Mouse (Mus musculus) testis, adult 2 months (tissue): ENCODE measurements around the gene Ispd. TPM values are rescaled to one million over a fixed set of nuclear protein-coding genes. Genes with fewer than 3 reads are reported as not detected.

Experiments
- H3K27ac ChIP-seq: fragments of 200-500 bp; 2 replicates; pipeline ENCODE4 v1.5.1; 2012; ENCODE audit warnings: low read depth, low read length; ENCODE audit not compliant: control insufficient read depth, insufficient read depth
- H3K27me3 ChIP-seq: fragments of 200-500 bp; 2 replicates; pipeline ENCODE4 v1.6.1; 2012; ENCODE audit warnings: mild to moderate bottlenecking, low read length, moderate library complexity; ENCODE audit not compliant: control insufficient read depth, insufficient read depth
- H3K36me3 ChIP-seq: fragments of 200-500 bp; 2 replicates; pipeline ENCODE4 v1.6.1; 2012; ENCODE audit warnings: mild to moderate bottlenecking, low read length; ENCODE audit not compliant: control insufficient read depth, insufficient read depth
- H3K4me1 ChIP-seq: fragments of 200-500 bp; 2 replicates; pipeline ENCODE4 v1.6.1; 2012; ENCODE audit warnings: low read length; ENCODE audit not compliant: control insufficient read depth, insufficient read depth
- H3K4me3 ChIP-seq: fragments of 200-500 bp; 2 replicates; pipeline ENCODE4 v1.5.1; 2012; ENCODE audit warnings: low read depth, mild to moderate bottlenecking, low read length, moderate library complexity, mixed read lengths; ENCODE audit not compliant: control insufficient read depth
- CTCF ChIP-seq: fragments of 200-500 bp; IDR thresholded peaks from 2 replicates; pipeline ENCODE4 v1.5.1; 2012; ENCODE audit warnings: low read depth, mild to moderate bottlenecking, inconsistent platforms, low read length, moderate library complexity; ENCODE audit not compliant: control insufficient read depth, insufficient read depth, insufficient replicate concordance
- POLR2A ChIP-seq: fragments of 200-500 bp; IDR thresholded peaks from 2 replicates; pipeline ENCODE4 v1.6.1; 2012; ENCODE audit warnings: low read depth, mild to moderate bottlenecking, inconsistent platforms, low read length, moderate library complexity; ENCODE audit not compliant: control insufficient read depth
- polyA plus RNA-seq: library from polyadenylated mRNA; depleted of rRNA; stranded (reverse); fragments of >200 nt; gene quantifications from 2 replicates; pipeline ENCODE4 v1.2.3, GENCODE M21; 2012

The Ispd gene
- polyA plus RNA-seq, 1 experiment, result 1.8 TPM

DNA sequence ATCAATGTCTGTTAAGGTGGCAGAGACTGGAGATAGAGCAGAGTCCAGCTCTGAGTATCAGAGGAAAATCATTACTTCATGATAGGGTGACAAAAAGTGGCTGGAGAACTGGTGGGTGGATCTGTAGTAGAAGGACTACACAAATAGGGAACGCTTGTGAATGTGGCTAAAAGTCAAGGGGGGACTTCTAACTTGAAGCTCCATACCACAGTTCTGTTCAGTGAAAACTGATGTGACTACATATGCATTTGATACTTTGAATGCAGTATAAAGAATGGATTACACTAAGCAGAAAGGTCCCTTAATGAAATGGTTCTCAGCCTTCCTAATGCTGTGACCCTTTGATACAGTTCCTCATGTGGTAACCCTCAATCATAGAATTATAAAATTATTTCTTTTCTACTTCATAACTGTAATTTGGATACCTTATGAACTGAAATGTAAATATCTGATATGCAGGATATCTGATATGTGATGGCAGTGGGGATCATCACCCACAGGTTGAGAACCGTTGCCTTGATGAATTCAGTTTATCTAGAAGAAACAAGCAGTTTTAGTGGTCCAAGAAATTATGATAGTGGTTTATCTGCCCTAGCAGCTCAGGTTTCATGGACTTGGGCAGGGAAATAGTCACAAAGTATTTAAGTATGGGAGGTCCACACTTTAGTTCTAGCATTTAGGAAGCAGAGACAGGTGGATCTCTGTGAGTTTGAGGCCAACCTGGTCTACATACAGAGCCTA lies 152.1 kb downstream of the Ispd start:
- TF ChIP-seq CTCF, result no peak
- TF ChIP-seq POLR2A, result no peak
- H3K27ac ChIP-seq, result no peak overlapping the region
- no peaks in the 10 kb centered on the region for H3K36me3 ChIP-seq
- H3K4me1 ChIP-seq, result no peaks in the 10 kb centered on the region
- no peak overlapping the region for H3K4me3 ChIP-seq
- H3K27me3 ChIP-seq, result no peaks in the 10 kb centered on the region

DNA sequence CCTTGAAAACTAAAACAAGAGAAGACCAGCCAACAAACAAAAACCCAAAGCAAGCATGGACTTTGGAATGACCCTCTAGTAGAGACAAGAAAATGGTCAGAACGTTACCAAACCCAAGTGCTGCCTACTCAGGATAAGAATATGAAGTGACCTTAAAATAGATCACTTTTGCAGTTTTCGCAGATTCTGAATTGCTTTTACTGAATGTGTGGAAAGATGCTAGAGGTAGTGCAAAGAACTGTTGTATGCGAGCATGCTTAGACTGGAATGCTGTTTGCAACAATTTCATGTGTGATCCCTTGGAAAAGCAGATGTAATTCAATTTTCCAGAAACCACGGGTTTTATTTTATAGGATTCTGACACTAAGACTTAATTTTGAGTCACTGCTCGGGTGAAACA lies 153.3 kb downstream of the Ispd start:
- no peaks in the 10 kb centered on the region for H3K4me1 ChIP-seq
- TF ChIP-seq POLR2A (no peak), CTCF (no peak)
- H3K27me3 ChIP-seq, result no peaks in the 10 kb centered on the region
- no peaks in the 10 kb centered on the region for H3K36me3 ChIP-seq
- no peak overlapping the region for H3K27ac ChIP-seq
- no peak overlapping the region for H3K4me3 ChIP-seq

DNA sequence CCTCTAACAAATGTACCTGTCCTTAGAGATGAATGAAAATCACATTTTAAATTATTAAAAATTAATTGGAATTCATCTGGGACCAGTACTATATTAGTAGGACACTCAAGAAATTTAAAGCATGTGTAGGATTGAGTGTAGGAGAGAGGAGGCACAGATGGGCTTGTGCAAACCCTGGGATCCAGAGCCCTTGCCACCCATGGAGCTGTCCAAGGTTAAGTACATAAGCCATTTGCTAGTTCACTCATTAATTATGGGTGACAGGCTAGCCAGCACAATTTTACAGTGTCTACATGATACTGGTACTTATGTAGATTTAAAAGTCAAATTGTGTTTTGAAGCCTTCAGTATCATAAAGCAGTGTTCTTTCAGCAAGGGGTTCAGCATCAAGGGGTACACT lies 164.1 kb downstream of the Ispd start:
- no peak for TF ChIP-seq CTCF
- no peak for TF ChIP-seq POLR2A
- no peaks in the 10 kb centered on the region for H3K4me1 ChIP-seq

DNA sequence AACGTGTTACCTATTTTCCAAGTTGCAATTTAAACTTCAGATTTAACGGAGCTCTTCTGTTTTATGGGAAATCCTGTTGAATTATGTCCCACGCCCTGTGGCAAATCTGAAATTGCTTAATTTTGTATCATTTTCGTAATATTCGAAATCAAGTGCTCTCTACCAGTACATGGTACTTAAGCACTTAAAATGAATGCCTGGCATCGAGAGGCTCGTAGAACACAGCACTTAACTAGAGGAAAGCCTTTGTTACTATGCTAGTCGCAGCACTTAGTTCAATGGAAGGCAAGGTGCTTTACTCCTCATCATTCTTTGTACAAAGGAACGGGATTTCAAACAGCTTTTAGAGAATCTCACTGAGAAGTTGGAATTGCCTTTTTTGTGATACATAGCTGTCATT lies 168.2 kb downstream of the Ispd start:
- Histone ChIP-seq H3K36me3 (no peaks in the 10 kb centered on the region), H3K27ac (no peak overlapping the region), H3K27me3 (no peaks in the 10 kb centered on the region), H3K4me3 (no peak overlapping the region), H3K4me1 (no peaks in the 10 kb centered on the region)
- TF ChIP-seq CTCF (no peak), POLR2A (no peak)

More for the DNA sequence above, 164.1 kb downstream of the Ispd start:
- no peak overlapping the region for H3K4me3 ChIP-seq
- H3K36me3 ChIP-seq, result no peaks in the 10 kb centered on the region
- no peak overlapping the region for H3K27ac ChIP-seq
- no peaks in the 10 kb centered on the region for H3K27me3 ChIP-seq

DNA sequence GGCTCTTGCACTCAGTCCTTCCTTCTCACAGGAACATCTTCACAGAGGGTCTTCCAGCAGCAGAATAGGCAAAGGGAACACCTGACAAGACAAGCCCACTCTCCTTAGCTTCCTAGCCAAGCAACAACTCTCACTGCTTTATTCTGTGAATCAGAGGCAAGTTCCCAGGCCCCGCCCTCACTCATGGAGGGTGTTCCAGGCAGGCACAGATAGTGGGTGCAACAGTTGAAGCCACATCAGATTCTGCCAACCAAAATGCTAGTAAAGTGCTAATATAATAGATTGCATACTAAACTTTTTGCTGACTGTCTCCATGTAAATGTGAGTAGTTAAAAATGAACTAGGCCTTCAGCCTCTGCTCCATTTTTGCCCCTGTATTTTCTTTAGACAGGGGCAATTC lies 173.4 kb downstream of the Ispd start:
- TF ChIP-seq CTCF, result no peak
- TF ChIP-seq POLR2A, result no peak
- Histone ChIP-seq H3K27me3 (no peaks in the 10 kb centered on the region), H3K4me1 (no peaks in the 10 kb centered on the region), H3K27ac (no peak overlapping the region), H3K4me3 (no peak overlapping the region), H3K36me3 (no peaks in the 10 kb centered on the region)

DNA sequence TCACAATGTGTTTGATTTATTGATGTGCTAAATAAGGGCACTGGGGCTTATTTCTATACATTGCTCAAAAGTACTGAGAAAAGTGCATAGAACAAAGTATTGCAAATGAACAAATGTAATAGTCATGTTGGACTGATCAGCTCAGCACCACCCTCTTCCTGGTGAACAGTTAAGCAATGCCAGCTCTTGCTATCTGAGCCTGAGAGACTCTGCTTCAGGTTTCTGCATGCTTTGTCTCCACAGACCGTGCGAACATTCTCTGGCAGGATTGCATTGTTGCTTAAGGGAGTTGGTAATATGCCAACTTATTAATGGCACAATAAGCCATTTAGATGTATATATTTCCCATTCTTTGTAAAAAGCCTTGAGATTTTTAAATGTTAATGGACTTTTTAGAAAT lies 182.9 kb downstream of the Ispd start:
- Histone ChIP-seq H3K27ac (no peak overlapping the region), H3K4me1 (no peaks in the 10 kb centered on the region), H3K36me3 (no peaks in the 10 kb centered on the region), H3K4me3 (no peak overlapping the region), H3K27me3 (no peaks in the 10 kb centered on the region)
- TF ChIP-seq POLR2A (no peak), CTCF (no peak)

DNA sequence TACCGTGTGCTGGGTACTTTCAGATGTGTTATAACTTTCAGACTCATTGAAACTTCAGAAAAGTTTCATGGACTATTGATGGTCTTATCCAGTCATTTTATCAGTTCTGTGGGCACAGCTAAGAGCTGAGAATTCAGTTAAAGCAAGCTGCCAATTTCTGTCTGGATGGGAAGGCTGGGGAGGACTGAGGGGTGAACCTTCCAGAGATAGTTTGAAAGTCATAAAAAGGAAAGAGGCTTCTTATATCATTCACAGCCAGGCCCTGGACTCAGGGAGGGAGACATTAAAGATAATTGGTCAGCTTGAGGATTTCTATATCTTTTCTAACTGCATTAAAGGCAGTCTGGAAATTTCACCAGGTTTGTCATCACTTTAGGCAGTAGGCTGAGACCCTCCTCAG lies 185.7 kb downstream of the Ispd start:
- no peak overlapping the region for H3K4me3 ChIP-seq
- H3K36me3 ChIP-seq, result no peaks in the 10 kb centered on the region
- H3K4me1 ChIP-seq, result no peaks in the 10 kb centered on the region
- TF ChIP-seq CTCF (no peak), POLR2A (no peak)
- H3K27ac ChIP-seq, result no peak overlapping the region
- H3K27me3 ChIP-seq, result no peaks in the 10 kb centered on the region
